Mouse (Mus musculus) G1E (cell line): Measurements from ENCODE around the gene Klri1. TPM values are rescaled to one million over a fixed set of nuclear protein-coding genes. Genes with fewer than 3 reads are reported as not detected.

Source experiments
- ATAC-seq: 2 replicates; pipeline ENCODE4 v1.8.0; 2016; ENCODE audit warnings: mild to moderate bottlenecking; ENCODE audit not compliant: insufficient number of reproducible peaks, poor library complexity, low FRiP score, severe bottlenecking; ENCODE audit errors: extremely low read depth
- DNase-seq: peaks from one replicate; pipeline ENCODE4 v3.0.0; 2012; ENCODE audit warnings: low spot score
- H3K27me3 ChIP-seq: 2 replicates; pipeline ENCODE4 v1.6.1; 2012; ENCODE audit warnings: mild to moderate bottlenecking, low read length, inconsistent platforms; ENCODE audit not compliant: insufficient read depth
- H3K36me3 ChIP-seq: replicated peaks from 2 replicates; pipeline ENCODE3; 2012; ENCODE audit warnings: mild to moderate bottlenecking, inconsistent platforms
- H3K4me1 ChIP-seq: 2 replicates; pipeline ENCODE4 v1.6.1; 2012; ENCODE audit warnings: low read depth, low read length, inconsistent platforms, mixed read lengths; ENCODE audit not compliant: insufficient read depth
- H3K4me3 ChIP-seq: 2 replicates; pipeline ENCODE4 v1.5.1; 2012; ENCODE audit warnings: low read depth, mild to moderate bottlenecking, inconsistent platforms, low read length, moderate library complexity, mixed read lengths
- H3K9me3 ChIP-seq: replicated peaks from 2 replicates; pipeline ENCODE4 v1.6.1; 2012; ENCODE audit warnings: inconsistent platforms
- CTCF ChIP-seq: IDR thresholded peaks from 2 replicates; pipeline ENCODE4 v1.5.1; 2012; ENCODE audit warnings: low read depth, low read length, inconsistent platforms, mixed read lengths
- GATA1 ChIP-seq: IDR thresholded peaks from 2 replicates; pipeline ENCODE4 v1.6.1; 2012; ENCODE audit warnings: borderline replicate concordance, low read length, inconsistent platforms, mixed read lengths
- GATA2 ChIP-seq: IDR thresholded peaks from 2 replicates; pipeline ENCODE4 v1.6.1; 2012; ENCODE audit warnings: low read depth, low read length, inconsistent platforms, borderline replicate concordance
- POLR2AphosphoS5 ChIP-seq: IDR thresholded peaks from 2 replicates; pipeline ENCODE4 v1.6.1; 2012; ENCODE audit warnings: low read depth, low read length, inconsistent platforms; ENCODE audit not compliant: insufficient replicate concordance
- TAL1 ChIP-seq: conservative IDR thresholded peaks from 2 replicates; pipeline ENCODE4 v1.6.1; 2012; ENCODE audit warnings: low read depth, low read length, inconsistent platforms, mixed read lengths
- polyA plus RNA-seq: library from polyadenylated mRNA; stranded (reverse); fragments of >175 nt; gene quantifications from 2 replicates; pipeline ENCODE4 v1.2.3, GENCODE M21; 2012
- total RNA-seq, 2 experiments: library from RNA; stranded (forward) in 1 of 2; stranded (reverse) in 1 of 2; fragments of 200-1000 nt in 1 of 2; fragments of >200 nt in 1 of 2; fragmentation: Nextera tagmentation in 1 of 2; gene quantifications; 2 replicates each; pipeline ENCODE4 v1.2.3; 2014 to 2017

Klri1 gene
- total RNA-seq (2014; fragmentation: Nextera tagmentation) (not detected in 2 replicates), total RNA-seq (2017) (not detected in 2 replicates), polyA plus RNA-seq (not detected in 2 replicates)

DNA sequence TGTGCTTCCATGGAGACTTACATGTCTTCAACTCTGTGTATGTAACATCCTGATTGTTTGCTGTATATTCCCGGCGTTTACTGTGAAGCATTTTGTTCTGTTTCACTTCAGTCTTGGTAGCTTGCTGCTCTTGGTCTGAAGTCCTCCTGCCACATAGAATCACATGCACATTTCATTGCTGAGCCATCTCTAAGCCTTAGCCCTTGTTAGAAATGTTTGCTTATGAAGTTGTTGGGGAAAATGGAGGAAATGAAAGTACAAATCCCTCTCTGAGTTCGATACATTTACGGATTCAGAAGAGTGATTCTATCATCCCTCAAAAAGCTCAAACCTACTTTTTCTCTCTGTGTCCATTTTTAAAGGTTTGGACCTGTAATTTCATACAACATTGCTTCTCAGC, at the start of gene Klri1:
TSS of gene Klri1 (minus strand) at position 101 of the 400 bp plus-strand sequence.
- Histone ChIP-seq H3K36me3 (no peaks in the 10 kb centered on the region), H3K4me1 (no peaks in the 10 kb centered on the region), H3K27me3 (no peaks in the 10 kb centered on the region), H3K9me3 (peaks cover 2% of the 10 kb centered on the region; the same call in 1 of the 2 replicates), H3K4me3 (no peak within 1 kb of the TSS)
- no peak for ATAC-seq
- DNase-seq: no peak
- TF ChIP-seq CTCF (no peak), GATA1 (no peak), GATA2 (no peak), TAL1 (no peak), POLR2AphosphoS5 (no peak)

DNA sequence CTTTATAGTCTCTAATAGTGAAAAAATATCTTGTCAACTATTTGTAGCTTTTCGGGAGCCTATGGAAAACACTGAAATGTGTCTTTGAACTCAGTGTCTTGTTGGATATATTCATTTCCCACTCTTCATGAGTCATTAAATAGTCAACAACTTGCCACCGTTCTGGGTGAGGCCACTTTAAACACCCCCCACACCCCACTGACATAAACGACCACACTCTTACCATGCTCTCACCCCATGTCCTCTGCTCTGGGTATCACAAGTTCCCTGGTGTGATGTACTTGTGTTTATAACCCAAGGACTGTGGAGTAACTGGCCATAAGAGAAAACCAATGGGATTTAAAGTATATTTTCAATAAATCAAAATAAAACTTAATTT, 30.7 kb upstream of the Klri1 start:
- Histone ChIP-seq H3K9me3 (peaks cover 9% of the 10 kb centered on the region), H3K36me3 (no peaks in the 10 kb centered on the region), H3K27me3 (no peaks in the 10 kb centered on the region), H3K4me3 (no peak overlapping the region), H3K4me1 (no peaks in the 10 kb centered on the region)
- TF ChIP-seq GATA1: no peak
- TF ChIP-seq GATA2: no peak
- DNase-seq: no peak
- no peak for ATAC-seq

GRCm38 (mm10) chr6:129747016-129747653, 30.2 kb upstream of the Klri1 start:
- H3K4me3 ChIP-seq: no peak overlapping the region
- H3K4me1 ChIP-seq: no peaks in the 10 kb centered on the region
- H3K9me3 ChIP-seq: peaks cover 9% of the 10 kb centered on the region
- TF ChIP-seq POLR2AphosphoS5 (no peak), CTCF (no peak), GATA2 (no peak), TAL1 (no peak), GATA1 (no peak)
- H3K27me3 ChIP-seq: no peaks in the 10 kb centered on the region
- DNase-seq (no peak), ATAC-seq (no peak)
- H3K36me3 ChIP-seq: no peaks in the 10 kb centered on the region

DNA sequence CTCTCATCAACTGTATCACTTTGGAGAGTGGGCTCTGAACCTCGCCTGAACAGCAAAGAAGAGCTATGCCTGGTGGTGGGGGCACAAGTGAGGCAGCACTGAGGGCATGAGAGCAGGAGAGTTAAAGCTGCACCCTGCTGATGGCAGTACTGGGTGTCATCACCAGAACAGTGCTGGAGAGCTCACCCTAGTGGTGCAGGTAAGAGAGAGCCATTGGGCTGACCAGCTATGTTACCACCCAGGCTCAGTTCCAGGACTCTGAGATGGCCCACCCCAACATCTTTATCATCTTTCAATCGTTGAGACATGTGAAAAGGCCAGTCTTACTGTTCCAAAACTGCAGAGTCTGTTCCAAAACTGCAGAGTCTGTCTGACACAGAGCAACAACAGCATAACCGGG, 29.2 kb upstream of the Klri1 start:
- no peak for DNase-seq

GRCm38 (mm10) chr6:129740069-129740721, 23.3 kb upstream of the Klri1 start, which contains the start of gene Klri2:
Gene Klri2, minus strand, starts transcription at chr6:129740484.
- H3K36me3 ChIP-seq: no peaks in the 10 kb centered on the region
- no peak within 1 kb of the TSS for H3K4me3 ChIP-seq
- TF ChIP-seq POLR2AphosphoS5 (no peak), GATA1 (no peak)
- no peaks in the 10 kb centered on the region for H3K27me3 ChIP-seq
- no peaks in the 10 kb centered on the region for H3K4me1 ChIP-seq
- DNase-seq (no peak), ATAC-seq (no peak)
- H3K9me3 ChIP-seq: no peaks in the 10 kb centered on the region

More for the DNA sequence above, 29.2 kb upstream of the Klri1 start:
- H3K4me3 ChIP-seq: no peak overlapping the region
- no peak for TF ChIP-seq GATA2
- TF ChIP-seq TAL1: no peak
- TF ChIP-seq POLR2AphosphoS5: no peak
- H3K9me3 ChIP-seq: peaks cover 9% of the 10 kb centered on the region
- no peak for ATAC-seq
- no peaks in the 10 kb centered on the region for H3K27me3 ChIP-seq
- H3K36me3 ChIP-seq: no peaks in the 10 kb centered on the region
- H3K4me1 ChIP-seq: no peaks in the 10 kb centered on the region

DNA sequence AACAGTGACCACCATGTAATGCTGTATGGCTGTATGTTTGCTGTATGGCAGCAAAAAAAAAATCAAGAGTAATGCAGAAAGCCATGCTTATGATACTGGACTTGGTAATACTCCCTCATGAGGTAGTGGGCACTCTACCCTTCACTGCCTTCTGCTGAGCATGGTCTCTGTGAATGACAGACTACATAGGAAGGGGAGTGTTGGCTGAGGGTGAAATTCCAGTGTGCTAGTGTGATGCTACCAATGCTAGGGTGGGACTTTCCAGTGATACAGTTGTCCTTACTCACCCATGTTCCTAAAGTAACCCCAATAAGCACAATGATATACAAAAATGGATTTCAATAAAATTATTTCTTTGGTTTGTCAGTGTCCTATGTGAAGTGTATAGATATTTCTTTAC, 19.5 kb upstream of the Klri1 start:
- H3K4me3 ChIP-seq: no peak overlapping the region
- H3K36me3 ChIP-seq: no peaks in the 10 kb centered on the region
- DNase-seq (no peak), ATAC-seq (no peak)
- TF ChIP-seq TAL1: no peak
- no peak for TF ChIP-seq CTCF
- TF ChIP-seq GATA1: no peak
- H3K9me3 ChIP-seq: no peaks in the 10 kb centered on the region
- no peaks in the 10 kb centered on the region for H3K4me1 ChIP-seq
- no peaks in the 10 kb centered on the region for H3K27me3 ChIP-seq

- Histone ChIP-seq H3K4me1 (no peaks in the 10 kb centered on the region), H3K4me3 (no peak overlapping the region), H3K27me3 (no peaks in the 10 kb centered on the region), H3K36me3 (no peaks in the 10 kb centered on the region), H3K9me3 (no peaks in the 10 kb centered on the region)
- TF ChIP-seq POLR2AphosphoS5 (no peak), CTCF (no peak)
- no peak for ATAC-seq
- no peak for DNase-seq
These were observed 10.3 kb upstream of the Klri1 start for GRCm38 (mm10) chr6:129727237-129727636.
